Mouse (Mus musculus) small intestine, adult 2 months (tissue): Measurements from ENCODE around the gene Hdac9.

Experiments used
- CTCF ChIP-seq: fragments of 200-500 bp; IDR thresholded peaks from 2 replicates; pipeline ENCODE4 v1.5.1; 2012; ENCODE audit warnings: low read depth, mild to moderate bottlenecking, control low read depth, inconsistent platforms, low read length, moderate library complexity, mixed read lengths; ENCODE audit not compliant: insufficient replicate concordance, insufficient read length; ENCODE audit errors: extremely low read depth
- POLR2A ChIP-seq: fragments of 200-500 bp; IDR thresholded peaks from 2 replicates; pipeline ENCODE4 v1.6.1; 2012; ENCODE audit warnings: low read depth, mild to moderate bottlenecking, control low read depth, inconsistent platforms, low read length, moderate library complexity

DNA sequence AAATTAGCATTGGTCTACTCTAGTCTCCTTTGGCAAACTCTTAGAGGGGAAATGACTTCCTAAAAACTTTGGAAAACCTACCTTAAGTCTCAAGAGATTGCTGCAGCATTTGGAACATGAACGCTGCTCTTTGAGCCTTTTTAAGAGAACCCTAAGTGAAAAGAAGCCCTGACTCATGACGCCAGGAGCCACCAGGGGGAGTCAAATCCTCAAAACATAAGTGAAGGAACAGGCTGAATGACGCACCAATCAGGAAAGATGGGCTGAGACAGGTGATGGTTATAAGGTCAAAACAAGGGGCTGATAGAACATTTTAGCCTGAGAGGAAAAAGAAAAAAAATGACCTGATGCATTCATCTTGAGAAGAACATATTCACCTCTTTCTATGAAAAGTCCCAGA lies 252.1 kb downstream of the Hdac9 start:
- TF ChIP-seq CTCF (peak; percentile 25; the same call in 1 of the 2 replicates), POLR2A (no peak)
